Mouse (Mus musculus) cerebellum, postnatal 4 days (tissue): ENCODE measurements around the gene Ctr9.
A peak's percentile ranks its signal among the peaks of the same experiment; 100 is the strongest.

Source experiments
- DNase-seq, 2 experiments: peaks; one replicate each; pipeline ENCODE4 v3.0.0; 2022; ENCODE audit warnings: low spot score in 2 of 2, mixed read lengths in 1 of 2

Gene Ctr9

GRCm38 (mm10) chr7:111028281-111029045 is at the start of gene Ctr9:
Gene Ctr9, plus strand, starts transcription at chr7:111028951.
- DNase-seq, result peak; percentile 86 to 94

- DNase-seq, result no peak
Measured at GRCm38 (mm10) chr7:110981036-110981435, 47.7 kb upstream of the Ctr9 start.

DNA sequence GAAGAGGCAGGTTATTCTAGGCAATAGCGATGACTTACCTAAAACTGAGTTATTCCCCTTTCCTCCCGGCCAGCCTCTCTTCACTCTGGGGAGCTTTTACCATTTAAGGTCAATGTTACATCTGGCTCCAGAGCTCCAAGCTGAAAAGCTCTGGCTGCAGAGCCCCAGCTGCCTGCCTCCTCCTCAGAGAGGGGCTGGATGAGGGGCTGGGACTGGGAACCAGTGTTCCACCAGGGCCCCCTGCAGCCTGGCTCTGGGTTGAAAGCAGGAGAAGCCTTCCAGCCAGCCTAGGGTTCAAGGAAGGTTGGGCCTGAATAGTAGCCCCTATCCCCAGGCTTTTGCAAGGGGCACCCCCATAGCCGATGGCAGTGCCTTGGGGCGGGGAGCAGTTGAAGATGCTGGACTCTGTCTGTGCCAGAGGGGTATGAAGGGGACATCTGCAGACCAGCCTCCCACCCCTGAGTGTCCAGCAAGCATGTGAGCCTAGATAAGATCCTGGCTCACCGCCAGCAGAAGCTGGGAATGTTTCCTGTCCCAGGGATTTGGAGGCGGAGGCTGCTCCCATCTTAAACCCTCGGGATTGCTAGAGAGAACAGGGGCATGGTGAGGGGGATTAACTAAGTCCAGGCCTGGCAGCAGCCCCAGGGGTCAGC is 46.6 kb upstream of the Ctr9 start, which contains the start of gene Mrvi1:
TSS of gene Mrvi1 (minus strand) at position 409 of the 653 bp plus-strand sequence.
- DNase-seq, result peak in 1 of 2 experiments; percentile 16

- peak in 1 of 2 experiments; percentile 22 for DNase-seq
Measured at GRCm38 (mm10) chr7:110982764-110983163, 46.0 kb upstream of the Ctr9 start.

DNA sequence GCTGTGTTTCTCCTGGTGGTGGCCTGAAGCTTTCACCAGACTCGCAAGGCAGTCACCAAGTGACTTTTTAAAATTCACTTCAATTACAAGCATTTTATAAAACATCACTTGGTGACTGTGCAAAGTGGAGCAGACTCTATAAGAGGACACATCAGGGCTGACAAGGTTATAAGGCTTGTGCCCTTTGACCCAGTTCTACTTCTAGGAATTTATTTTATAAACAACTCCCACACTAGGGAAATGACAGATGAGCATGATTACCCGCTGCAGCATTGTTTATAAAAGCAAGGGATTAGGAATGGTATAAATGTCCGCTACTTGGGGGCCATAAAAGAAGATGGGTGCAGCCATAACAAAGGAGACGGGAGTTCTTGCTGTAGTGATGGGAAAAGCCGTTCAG is 45.1 kb upstream of the Ctr9 start:
- no peak for DNase-seq

- no peak for DNase-seq
Measured at GRCm38 (mm10) chr7:110985581-110986265, 43.0 kb upstream of the Ctr9 start.

- no peak for DNase-seq
Measured at GRCm38 (mm10) chr7:110988081-110988480, 40.7 kb upstream of the Ctr9 start.

GRCm38 (mm10) chr7:110989286-110989879 is 39.4 kb upstream of the Ctr9 start:
- no peak for DNase-seq

DNA sequence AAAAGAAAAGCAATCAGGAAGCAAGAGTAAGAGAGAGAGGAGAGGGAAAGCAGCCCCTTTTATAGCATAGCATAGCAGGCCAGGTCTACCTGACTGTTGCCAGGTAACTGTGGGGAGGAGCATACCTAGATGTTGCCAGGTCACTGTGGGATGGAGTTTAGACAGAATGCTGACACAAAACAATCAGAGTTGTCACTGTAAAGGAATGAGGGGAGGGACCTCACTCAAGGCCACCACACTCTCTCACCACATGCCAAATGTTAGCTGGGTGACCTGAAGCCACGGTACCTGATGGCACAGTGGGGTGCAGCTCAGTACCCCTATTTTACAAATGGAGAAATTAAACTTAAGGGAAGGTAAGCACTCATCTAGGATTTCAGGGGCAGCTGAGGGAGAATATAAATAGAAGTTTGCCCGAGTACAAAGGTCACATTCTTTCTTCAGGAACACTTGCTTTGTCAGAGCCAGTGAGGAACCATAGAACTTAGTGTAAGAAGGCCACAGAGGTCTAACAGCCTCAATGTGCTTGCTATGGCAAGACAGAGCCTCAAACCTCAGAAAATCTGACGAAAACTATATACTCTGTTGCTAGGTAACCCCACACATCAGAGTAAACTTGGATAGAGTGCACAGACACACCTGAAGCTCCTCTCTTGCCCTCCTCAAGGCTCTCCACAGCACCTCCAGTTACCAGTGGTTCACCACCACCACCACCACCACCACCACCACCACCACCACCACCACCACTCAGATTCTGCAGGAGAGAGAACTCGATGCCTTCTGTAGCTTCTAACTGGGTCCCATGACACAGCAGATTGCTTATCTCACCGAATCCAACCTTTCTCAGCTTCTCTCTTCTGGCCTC is 38.2 kb upstream of the Ctr9 start:
- DNase-seq, result no peak

DNA sequence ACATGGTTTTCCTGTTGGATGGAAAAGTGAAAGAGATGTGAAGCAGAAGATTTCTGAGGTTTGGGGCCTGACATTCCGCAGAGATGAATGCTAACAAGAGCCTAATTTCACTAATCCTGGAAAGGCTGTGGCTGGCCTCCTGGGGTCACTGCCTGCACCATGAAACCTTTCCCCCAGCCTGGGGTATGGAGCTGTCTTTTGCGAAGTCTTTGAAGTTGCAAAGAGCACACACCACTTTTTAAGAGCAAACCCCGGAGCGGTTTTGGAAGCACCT is 37.6 kb upstream of the Ctr9 start:
- DNase-seq, result no peak

GRCm38 (mm10) chr7:110998887-110999827 is 29.6 kb upstream of the Ctr9 start:
- no peak for DNase-seq

GRCm38 (mm10) chr7:111004136-111004840 is 24.5 kb upstream of the Ctr9 start:
- no peak for DNase-seq

DNA sequence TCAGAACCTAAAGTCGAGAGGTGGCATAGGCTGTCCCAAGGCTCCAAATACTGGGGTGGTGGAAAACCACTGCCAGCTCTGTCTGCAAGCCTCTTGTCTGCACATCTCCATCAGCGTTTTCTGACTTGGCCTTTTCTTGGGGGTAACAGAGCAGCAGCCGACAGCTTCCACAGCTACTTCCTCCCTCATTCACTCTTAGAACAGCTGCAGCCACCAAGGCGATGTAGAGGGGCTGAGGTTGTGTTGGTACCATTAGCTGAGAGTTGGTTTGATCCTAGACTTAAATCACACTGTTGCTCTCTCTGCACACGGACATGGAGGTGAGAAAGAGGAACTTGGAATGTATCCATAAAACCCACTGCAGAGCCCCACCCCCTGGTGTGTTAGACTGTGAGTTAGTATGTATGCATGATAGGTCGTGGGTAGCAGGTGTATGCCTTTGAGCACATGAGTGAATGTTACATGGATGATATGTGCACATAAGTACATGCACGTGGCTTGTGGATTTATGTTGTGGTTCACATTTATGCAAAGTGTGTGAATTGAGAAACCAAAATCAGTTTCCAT is 14.6 kb upstream of the Ctr9 start:
- DNase-seq, result no peak

DNA sequence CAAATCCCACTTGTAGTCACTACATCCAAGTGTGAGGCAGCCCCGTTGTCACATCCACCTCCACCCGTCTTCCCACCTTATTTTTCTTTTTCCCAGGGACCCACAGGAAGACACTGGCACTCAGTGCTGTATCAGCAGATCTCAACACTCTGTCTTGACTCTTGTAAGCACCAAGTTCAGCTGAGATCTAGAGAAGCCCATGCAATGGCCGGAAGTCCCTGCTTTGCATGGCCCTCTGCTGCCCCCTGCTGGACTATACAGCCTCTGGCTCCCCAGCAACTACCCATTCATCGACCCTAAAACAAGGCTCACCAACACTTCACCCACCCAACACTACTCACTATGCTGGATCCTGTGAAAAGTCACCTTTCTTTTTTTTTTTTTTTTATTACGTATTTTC is 13.9 kb upstream of the Ctr9 start:
- peak; percentile 87 to 88 for DNase-seq

DNA sequence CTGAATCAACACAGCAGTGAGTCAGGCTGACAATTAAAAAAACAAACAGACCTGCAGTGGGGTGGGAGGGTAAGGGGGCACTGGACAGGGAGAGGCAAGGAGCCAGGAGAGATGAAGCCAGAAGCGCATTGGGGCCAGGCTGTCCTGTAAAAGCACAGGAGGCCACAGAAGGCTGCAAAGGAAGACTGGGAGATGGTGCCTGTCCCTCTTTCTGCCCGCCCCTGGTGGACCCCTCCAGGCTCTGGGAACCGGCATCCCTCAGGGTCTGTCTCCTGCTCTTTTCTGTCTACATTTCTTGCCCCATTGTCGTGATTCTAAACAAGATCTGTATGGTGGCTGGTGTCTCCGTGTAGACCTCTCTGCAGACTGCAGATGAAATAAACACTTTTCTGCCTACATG is 13.0 kb upstream of the Ctr9 start:
- DNase-seq, result no peak

DNA sequence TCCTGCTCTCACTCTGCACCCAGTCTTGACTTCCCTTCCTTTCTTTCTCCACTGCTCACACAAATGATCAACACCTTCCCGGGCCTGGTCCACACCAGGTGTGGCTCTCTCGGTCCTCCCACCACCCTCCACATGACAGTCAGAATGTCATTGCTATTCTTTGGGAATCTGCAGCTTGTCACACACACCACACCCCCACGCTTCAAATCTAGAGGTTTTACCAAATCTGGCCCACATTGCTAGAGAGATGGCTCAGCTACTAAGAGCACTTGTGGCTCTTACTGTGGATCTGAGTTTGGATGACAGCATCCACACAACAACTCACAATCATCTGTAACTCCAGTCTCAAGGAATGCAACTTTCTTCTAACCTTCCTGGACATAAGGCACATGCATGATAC is 11.8 kb upstream of the Ctr9 start:
- no peak for DNase-seq

- no peak for DNase-seq
Measured at GRCm38 (mm10) chr7:111020814-111021213, 7.9 kb upstream of the Ctr9 start.

DNA sequence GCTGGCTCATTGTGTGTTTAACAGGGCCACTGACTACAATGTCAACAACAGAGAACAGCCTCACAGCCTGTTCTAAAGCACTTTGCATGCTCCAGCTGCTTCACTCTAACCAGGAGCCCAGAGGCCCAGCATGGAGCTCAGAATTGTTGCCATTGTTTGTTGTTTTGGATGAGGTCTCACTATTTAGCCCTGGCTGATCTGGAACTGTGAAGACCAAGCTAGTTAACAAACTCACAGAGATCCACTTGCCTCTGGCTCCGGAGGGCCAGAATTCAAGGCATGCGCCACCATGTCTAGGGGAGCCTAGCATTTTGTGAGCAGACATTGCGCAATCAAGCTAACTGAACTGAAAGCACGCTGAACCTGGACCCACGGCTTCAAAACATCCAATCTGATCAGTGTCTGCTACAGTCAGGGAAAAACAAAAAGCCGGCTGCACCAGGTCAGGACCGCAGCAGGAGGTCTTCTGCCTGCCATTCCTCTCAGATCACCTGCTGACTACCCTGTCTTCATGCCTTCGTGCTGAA is 4.6 kb upstream of the Ctr9 start:
- no peak for DNase-seq

DNA sequence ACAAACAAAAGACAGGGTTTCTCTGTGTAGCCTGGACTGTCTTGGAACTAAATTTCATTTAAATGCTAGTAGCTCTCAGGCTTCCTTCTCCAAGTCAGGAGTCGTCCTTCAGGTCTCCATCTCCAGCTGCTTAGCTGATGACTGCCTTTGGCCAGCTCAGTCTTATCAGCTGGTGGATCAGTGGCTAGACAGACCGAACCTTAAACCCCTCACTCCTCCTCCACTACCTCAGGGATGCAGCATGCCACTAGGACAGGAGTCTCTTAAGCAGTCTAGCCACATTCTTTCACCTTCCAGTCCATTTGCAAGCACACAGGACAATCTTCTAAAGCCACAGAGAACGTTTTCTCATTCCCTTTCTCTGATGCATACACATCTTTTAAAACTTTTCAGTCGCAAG is 3.8 kb upstream of the Ctr9 start:
- DNase-seq, result no peak
